Mouse (Mus musculus) hindbrain, postnatal 0 days (tissue): Measurements from ENCODE around the gene Ptgdr2. TPM values are rescaled to one million over a fixed set of nuclear protein-coding genes. Genes with fewer than 3 reads are reported as not detected.

Experiments used
- ATAC-seq: fragments of 200-750 bp; cut with Nextera tagmentation; 2 replicates; pipeline ENCODE4 v1.8.0; 2017; ENCODE audit warnings: mild to moderate bottlenecking, moderate TSS enrichment, moderate library complexity
- DNase-seq: peaks from one replicate; pipeline ENCODE4 v3.0.0-alpha.2; 2015; ENCODE audit warnings: low spot score
- H3K27ac ChIP-seq: fragments of 300-500 bp; sonication (generic); 2 replicates; pipeline ENCODE4 v1.5.1; 2014; ENCODE audit warnings: mild to moderate bottlenecking
- H3K27me3 ChIP-seq: fragments of 300-500 bp; sonication (generic); 2 replicates; pipeline ENCODE4 v1.6.1; 2014; ENCODE audit warnings: low read length, mixed read lengths; ENCODE audit not compliant: insufficient read depth
- H3K36me3 ChIP-seq: fragments of 300-500 bp; sonication (generic); 2 replicates; pipeline ENCODE4 v1.6.1; 2014; ENCODE audit warnings: low read length, mixed read lengths; ENCODE audit not compliant: insufficient read depth
- H3K4me1 ChIP-seq: fragments of 300-500 bp; sonication (generic); 2 replicates; pipeline ENCODE4 v1.6.1; 2014; ENCODE audit warnings: antibody characterized with exemption, low read length, mixed read lengths; ENCODE audit not compliant: insufficient read depth
- H3K4me2 ChIP-seq: fragments of 300-500 bp; sonication (generic); 2 replicates; pipeline ENCODE4 v1.6.1; 2014; ENCODE audit warnings: low read depth, mild to moderate bottlenecking, low read length, moderate library complexity, mixed read lengths
- H3K4me3 ChIP-seq: fragments of 300-500 bp; sonication (generic); 2 replicates; pipeline ENCODE4 v1.5.1; 2014; ENCODE audit warnings: low read length
- H3K9ac ChIP-seq: fragments of 300-500 bp; sonication (generic); replicated peaks from 2 replicates; pipeline ENCODE4 v1.6.1; 2014; ENCODE audit warnings: mild to moderate bottlenecking, low read length, moderate library complexity, mixed read lengths
- H3K9me3 ChIP-seq: fragments of 300-500 bp; sonication (generic); 2 replicates; pipeline ENCODE4 v1.6.1; 2016; ENCODE audit warnings: low read length, mixed read lengths
- CTCF ChIP-seq: IDR thresholded peaks from 2 replicates; pipeline ENCODE4 v1.5.1; 2016; ENCODE audit warnings: antibody characterized with exemption, control low read depth, low read depth
- WGBS: fragments of 180-500 bp; shearing (Covaris S2); extraction: QIAGEN DNeasy Blood & Tissue Kit; methylation state at CpG from one replicate; pipeline ENCODE4 v1.1.7; 2014; 5-methylcytosine and 5-hydroxymethylcytosine counted together
- polyA plus RNA-seq: library from polyadenylated mRNA; unstranded; fragments of >200 nt; fragmentation: Nextera tagmentation; extraction: Ambion mirVana; gene quantifications from 2 replicates; pipeline ENCODE4 v1.2.1, GENCODE M21; 2015
- total RNA-seq: library from RNA; depleted of rRNA; stranded (reverse); fragments of >200 nt; gene quantifications from 2 replicates; pipeline ENCODE4 v1.2.3, GENCODE M21; 2014

Ptgdr2 gene
- total and polyA plus RNA-seq, 2 experiments from 2014 or later = 0.16 to 1.1 TPM

DNA sequence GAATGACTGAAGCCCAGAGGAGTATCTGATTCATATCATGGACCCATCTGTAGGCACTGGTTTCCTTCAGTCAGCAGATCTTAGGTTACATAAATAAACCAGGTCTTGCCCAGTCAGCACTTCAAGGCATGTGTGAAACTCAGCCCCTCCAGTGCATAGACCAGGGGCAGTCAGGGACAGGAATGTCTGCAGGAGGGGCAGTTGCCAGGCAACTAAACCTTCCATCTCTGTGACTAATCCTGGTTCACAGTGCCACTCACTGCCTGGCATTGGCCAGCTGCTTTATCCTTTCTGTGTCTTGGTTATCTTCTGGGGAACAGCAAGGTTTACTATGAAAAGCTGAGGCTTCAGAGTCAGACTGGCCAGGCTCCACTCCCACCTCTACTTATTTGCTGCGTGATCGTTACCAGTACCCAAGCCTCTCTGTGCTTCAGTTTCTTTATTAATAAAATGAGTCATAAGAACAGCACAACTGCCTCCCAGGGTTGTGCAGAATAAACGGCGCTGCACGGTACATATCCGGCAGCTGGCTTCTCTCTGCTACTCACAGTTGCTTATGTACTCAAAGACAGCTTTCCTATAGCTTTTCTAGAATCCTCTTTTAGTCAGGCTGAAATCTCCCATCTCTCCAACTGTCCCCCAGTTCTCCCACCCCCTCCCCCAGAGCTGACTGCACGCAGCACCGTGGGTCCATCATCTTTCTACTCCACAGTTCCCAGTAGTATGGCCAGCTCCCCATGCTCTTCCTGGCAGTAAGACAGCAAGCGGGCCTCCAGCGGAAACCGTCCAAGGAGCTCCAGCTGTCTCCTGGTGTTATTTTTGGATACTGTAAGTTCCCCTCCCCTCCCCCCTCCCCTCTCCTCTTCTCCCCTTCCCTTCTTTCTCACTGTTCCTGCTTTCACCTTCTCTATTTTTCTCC is 15.3 kb downstream of the Ptgdr2 start:
- no peaks in the 10 kb centered on the region for H3K9me3 ChIP-seq
- no peak overlapping the region for H3K4me3 ChIP-seq
- WGBS = 40% methylated on average over 11 of the region's 11 CpGs
- no peaks in the 10 kb centered on the region for H3K36me3 ChIP-seq
- TF ChIP-seq CTCF = no peak
- peaks cover 12% of the 10 kb centered on the region; the same call in 1 of the 2 replicates for H3K4me1 ChIP-seq
- H3K4me2 ChIP-seq = 0 out of 2 replicates have a peak overlapping the region, but pooled peaks have one; percentile 5
- no peaks in the 10 kb centered on the region for H3K27me3 ChIP-seq
- H3K27ac ChIP-seq = peak overlapping the region; percentile 34; the same call in 1 of the 2 replicates
- DNase-seq (peak; percentile 30), ATAC-seq (0 out of 2 replicates have a peak, but pooled peaks have one; percentile 16)
- no peak overlapping the region; the same call in 1 of the 2 replicates for H3K9ac ChIP-seq

DNA sequence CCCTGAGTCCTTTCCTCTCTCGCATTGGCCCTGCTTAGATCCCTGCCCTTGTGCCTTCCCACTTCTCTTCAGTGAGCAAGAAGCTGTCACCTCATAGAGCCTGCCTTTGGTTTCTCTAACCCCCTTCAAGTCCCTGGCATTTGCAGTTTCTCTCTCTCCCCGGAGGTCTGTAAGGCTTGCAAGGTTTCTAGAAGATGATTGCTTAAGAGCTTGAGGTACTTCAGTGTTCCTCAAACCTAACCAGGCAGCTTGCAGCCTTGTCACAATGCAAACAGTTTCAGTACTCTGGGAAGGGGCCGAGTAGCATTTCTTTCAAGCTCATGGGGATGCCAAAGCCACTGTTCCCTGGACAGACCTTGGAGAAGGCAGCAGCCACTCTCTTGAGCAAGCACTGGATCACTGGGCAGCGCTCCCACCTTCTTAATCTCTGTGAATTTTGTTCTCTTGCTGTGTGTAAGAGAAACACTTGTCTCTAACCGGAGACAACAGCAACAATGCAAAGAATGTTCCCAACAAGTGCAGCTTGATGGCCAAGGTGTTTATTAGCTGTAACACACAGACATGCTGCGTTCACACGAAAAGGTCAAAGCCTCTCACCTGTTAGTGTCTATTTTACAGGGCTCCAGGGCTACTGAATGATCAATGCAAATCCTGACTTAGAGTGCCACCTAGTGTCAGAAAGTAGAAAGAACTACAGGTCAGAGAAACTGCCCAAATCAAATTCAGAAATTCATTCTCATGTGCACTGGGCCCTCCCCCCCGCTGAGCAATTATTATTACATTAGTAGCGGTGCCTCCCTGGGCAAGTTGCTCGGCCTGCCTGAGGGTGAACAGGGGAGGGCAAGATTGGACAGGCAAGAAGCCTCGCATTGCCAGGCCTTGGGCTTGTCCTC is 22.4 kb downstream of the Ptgdr2 start:
- 30% methylated on average over 11 of the region's 11 CpGs for WGBS
- H3K36me3 ChIP-seq = no peaks in the 10 kb centered on the region
- DNase-seq (peak; percentile 87), ATAC-seq (peak; percentile 79)
- H3K27me3 ChIP-seq = no peaks in the 10 kb centered on the region
- no peak overlapping the region for H3K27ac ChIP-seq
- no peak overlapping the region for H3K4me3 ChIP-seq
- no peak overlapping the region for H3K9ac ChIP-seq
- H3K4me1 ChIP-seq = no peaks in the 10 kb centered on the region
- H3K4me2 ChIP-seq = no peak overlapping the region
- H3K9me3 ChIP-seq = no peaks in the 10 kb centered on the region
- peak; percentile 88 for TF ChIP-seq CTCF

DNA sequence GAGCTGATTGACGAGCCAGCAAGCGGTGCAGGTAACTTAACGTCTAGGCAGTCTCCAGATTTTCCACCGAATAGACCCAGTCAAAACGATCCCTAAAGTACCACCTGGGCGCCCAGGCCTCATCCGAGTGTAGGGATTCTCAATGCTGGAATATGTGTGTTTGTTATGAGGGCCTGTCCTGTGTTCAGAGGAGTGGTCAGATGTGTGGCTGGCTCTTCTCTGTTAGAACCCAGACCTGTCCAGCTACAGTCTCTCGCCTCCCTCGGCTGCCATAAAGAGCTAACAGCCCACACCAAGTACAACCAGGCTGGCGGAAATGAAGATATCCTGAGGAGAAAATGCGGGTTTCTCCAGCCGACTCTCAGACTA is 23.0 kb downstream of the Ptgdr2 start:
- Histone ChIP-seq H3K9ac (no peak overlapping the region), H3K36me3 (no peaks in the 10 kb centered on the region), H3K27ac (no peak overlapping the region), H3K4me3 (no peak overlapping the region), H3K9me3 (no peaks in the 10 kb centered on the region), H3K27me3 (no peaks in the 10 kb centered on the region), H3K4me1 (no peaks in the 10 kb centered on the region), H3K4me2 (no peak overlapping the region)
- no peak for TF ChIP-seq CTCF
- ATAC-seq (no peak; the same call in 1 of the 2 replicates), DNase-seq (no peak)
- WGBS = 32% methylated on average over 12 of the region's 12 CpGs

DNA sequence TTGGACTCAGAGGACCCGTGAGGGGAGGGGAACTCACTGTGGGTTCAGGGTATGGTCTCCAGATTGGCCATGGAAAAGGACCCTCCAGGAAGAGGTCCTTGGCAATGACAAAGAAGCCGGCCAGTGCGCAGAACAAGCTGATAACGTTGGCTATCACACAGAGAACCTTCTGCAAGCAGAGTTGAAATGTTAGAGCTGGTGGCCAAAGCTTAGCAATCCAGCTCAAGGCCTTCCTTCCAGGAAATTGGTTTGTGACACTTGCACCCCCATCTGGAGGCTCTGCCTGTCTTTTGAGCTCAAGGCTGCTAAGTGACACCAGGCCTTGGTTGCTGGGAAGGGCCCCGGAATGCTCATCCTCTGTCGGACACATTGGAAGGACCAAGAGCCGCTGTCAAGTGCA is 28.8 kb downstream of the Ptgdr2 start:
- Histone ChIP-seq H3K36me3 (no peaks in the 10 kb centered on the region), H3K27ac (no peak overlapping the region), H3K9ac (no peak overlapping the region), H3K4me2 (no peak overlapping the region), H3K4me1 (no peaks in the 10 kb centered on the region), H3K27me3 (no peaks in the 10 kb centered on the region), H3K4me3 (no peak overlapping the region), H3K9me3 (no peaks in the 10 kb centered on the region)
- ATAC-seq (no peak), DNase-seq (no peak)
- WGBS = 94% methylated on average over 7 of the region's 7 CpGs
- TF ChIP-seq CTCF = no peak

DNA sequence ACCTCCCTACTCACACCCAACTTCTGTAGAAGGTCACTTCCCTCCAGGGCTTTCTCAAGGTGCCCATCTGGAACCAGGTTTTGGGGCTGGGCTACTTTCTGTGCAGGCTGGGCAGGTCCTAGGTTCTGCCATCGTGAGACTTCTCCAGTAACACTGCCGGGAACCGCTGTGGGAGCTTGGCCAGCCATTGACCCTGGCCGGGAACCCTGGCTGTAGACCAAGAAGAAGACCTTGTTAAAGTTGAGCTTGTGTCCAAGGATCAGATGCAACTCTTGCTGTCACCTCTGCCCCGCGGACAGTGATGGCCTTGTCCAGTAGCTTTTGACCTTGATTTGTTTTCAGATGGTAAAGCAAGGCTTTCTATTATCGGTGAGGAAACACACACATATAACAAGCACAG is 31.6 kb downstream of the Ptgdr2 start:
- no peak overlapping the region for H3K4me3 ChIP-seq
- H3K4me2 ChIP-seq = no peak overlapping the region
- WGBS = 90% methylated on average over 7 of the region's 7 CpGs
- H3K9ac ChIP-seq = no peak overlapping the region
- H3K4me1 ChIP-seq = no peaks in the 10 kb centered on the region
- no peaks in the 10 kb centered on the region for H3K36me3 ChIP-seq
- 0 out of 2 replicates have a peak, but pooled peaks cover 3% of the 10 kb centered on the region for H3K9me3 ChIP-seq
- no peaks in the 10 kb centered on the region for H3K27me3 ChIP-seq
- ATAC-seq (no peak), DNase-seq (no peak)
- no peak overlapping the region for H3K27ac ChIP-seq
- no peak for TF ChIP-seq CTCF

DNA sequence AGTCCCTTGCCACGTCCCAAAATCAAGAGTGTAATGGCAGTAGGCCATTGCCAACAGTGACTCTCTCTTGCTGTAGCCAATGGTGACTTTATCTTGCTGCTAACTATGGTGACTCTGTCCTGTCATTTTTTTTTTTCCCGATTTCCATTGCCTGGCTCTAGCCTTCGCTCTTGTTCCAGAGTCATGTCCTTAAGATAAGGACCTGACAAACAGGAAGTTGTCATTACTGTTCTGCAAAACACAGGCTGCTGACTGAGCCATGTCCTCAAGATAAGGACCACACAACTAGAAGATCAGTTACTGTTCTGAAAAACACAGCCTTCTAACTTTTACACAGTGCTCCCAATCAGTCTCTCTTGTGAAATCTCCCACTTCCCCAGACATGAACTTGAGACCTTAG is 33.5 kb downstream of the Ptgdr2 start:
- Histone ChIP-seq H3K4me1 (no peaks in the 10 kb centered on the region), H3K9me3 (0 out of 2 replicates have a peak, but pooled peaks cover 3% of the 10 kb centered on the region), H3K4me2 (no peak overlapping the region), H3K27me3 (no peaks in the 10 kb centered on the region), H3K9ac (no peak overlapping the region), H3K27ac (no peak overlapping the region), H3K4me3 (no peak overlapping the region), H3K36me3 (no peaks in the 10 kb centered on the region)
- DNase-seq = no peak
- no peak for ATAC-seq
- TF ChIP-seq CTCF = no peak
- WGBS = 81% methylated on average over 3 of the region's 3 CpGs
